Mouse (Mus musculus): ENCODE results near the gene Gas2l3. TPM values are rescaled to one million over a fixed set of nuclear protein-coding genes. Genes with fewer than 3 reads are reported as not detected.

The Gas2l3 gene
- total and polyA plus RNA-seq, 2 experiments from 2014 or later = 1.7 to 3.7 TPM

- Histone ChIP-seq H3K27me3 (ENCODE audit: insufficient read depth, low read length) (no peaks in the 10 kb centered on the region), H3K4me2 (ENCODE audit: low read depth, low read length, poor library complexity, severe bottlenecking) (no peak overlapping the region), H3K27ac (ENCODE audit: low read depth, low read length) (no peak overlapping the region), H3K9me3 (ENCODE audit: low read length) (no peaks in the 10 kb centered on the region), H3K9ac (replicated peaks; ENCODE audit: low read length, poor library complexity, severe bottlenecking) (no peak overlapping the region), H3K4me1 (ENCODE audit: insufficient read depth, low read length) (no peaks in the 10 kb centered on the region), H3K4me3 (ENCODE audit: low read depth, low read length) (no peak overlapping the region), H3K36me3 (ENCODE audit: insufficient read depth, low read length) (no peaks in the 10 kb centered on the region)
- peak; percentile 71 for DNase-seq (ENCODE audit: low spot score)
- no peak for TF ChIP-seq CTCF (IDR thresholded peaks at IDR 0.05)
- ATAC-seq (ENCODE audit: low FRiP score) = no peak
- 77% methylated on average over 19 of the region's 19 CpGs for WGBS
Observed at GRCm38 (mm10) chr10:89400674-89401336, 43.0 kb downstream of the Gas2l3 start.

- H3K27me3 ChIP-seq (ENCODE audit: insufficient read depth, low read length) = no peaks in the 10 kb centered on the region
- no peak overlapping the region for H3K27ac ChIP-seq (ENCODE audit: low read depth, low read length)
- no peak overlapping the region for H3K4me3 ChIP-seq (ENCODE audit: low read depth, low read length)
- H3K36me3 ChIP-seq (ENCODE audit: insufficient read depth, low read length) = no peaks in the 10 kb centered on the region
- peak; percentile 83 for DNase-seq (ENCODE audit: low spot score)
- 1% methylated on average over 7 of the region's 7 CpGs for WGBS
- peak; percentile 77 for ATAC-seq (ENCODE audit: low FRiP score)
- H3K9me3 ChIP-seq (ENCODE audit: low read length) = no peaks in the 10 kb centered on the region
- peak overlapping the region; percentile 16; the same call in 1 of the 2 replicates for H3K4me2 ChIP-seq (ENCODE audit: low read depth, low read length, poor library complexity, severe bottlenecking)
- no peaks in the 10 kb centered on the region for H3K4me1 ChIP-seq (ENCODE audit: insufficient read depth, low read length)
- TF ChIP-seq CTCF (IDR thresholded peaks at IDR 0.05) = peak; percentile 62
- H3K9ac ChIP-seq (replicated peaks; ENCODE audit: low read length, poor library complexity, severe bottlenecking) = no peak overlapping the region
Observed at GRCm38 (mm10) chr10:89395823-89396222, 47.9 kb downstream of the Gas2l3 start.

- H3K27me3 ChIP-seq (ENCODE audit: insufficient read depth, low read length) = no peaks in the 10 kb centered on the region
- no peak for TF ChIP-seq CTCF (IDR thresholded peaks at IDR 0.05)
- whole genome bisulfite sequencing = 33% methylated on average over 7 of the region's 7 CpGs
- H3K4me1 ChIP-seq (ENCODE audit: insufficient read depth, low read length) = no peaks in the 10 kb centered on the region
- no peak overlapping the region for H3K4me3 ChIP-seq (ENCODE audit: low read depth, low read length)
- no peaks in the 10 kb centered on the region for H3K36me3 ChIP-seq (ENCODE audit: insufficient read depth, low read length)
- H3K9me3 ChIP-seq (ENCODE audit: low read length) = no peaks in the 10 kb centered on the region
- peak overlapping the region; percentile 16; the same call in 1 of the 2 replicates for H3K4me2 ChIP-seq (ENCODE audit: low read depth, low read length, poor library complexity, severe bottlenecking)
- H3K27ac ChIP-seq (ENCODE audit: low read depth, low read length) = no peak overlapping the region
- DNase-seq (ENCODE audit: low spot score) (no peak), ATAC-seq (ENCODE audit: low FRiP score) (no peak)
- no peak overlapping the region for H3K9ac ChIP-seq (replicated peaks; ENCODE audit: low read length, poor library complexity, severe bottlenecking)
Observed at GRCm38 (mm10) chr10:89395321-89395720, 48.4 kb downstream of the Gas2l3 start.

- DNase-seq (ENCODE audit: low spot score) (peak; percentile 51), ATAC-seq (ENCODE audit: low FRiP score) (no peak)
- Histone ChIP-seq H3K27me3 (ENCODE audit: insufficient read depth, low read length) (no peaks in the 10 kb centered on the region), H3K4me2 (ENCODE audit: low read depth, low read length, poor library complexity, severe bottlenecking) (no peak overlapping the region), H3K9me3 (ENCODE audit: low read length) (no peaks in the 10 kb centered on the region), H3K4me3 (ENCODE audit: low read depth, low read length) (no peak overlapping the region), H3K9ac (replicated peaks; ENCODE audit: low read length, poor library complexity, severe bottlenecking) (no peak overlapping the region), H3K27ac (ENCODE audit: low read depth, low read length) (no peak overlapping the region), H3K4me1 (ENCODE audit: insufficient read depth, low read length) (no peaks in the 10 kb centered on the region), H3K36me3 (ENCODE audit: insufficient read depth, low read length) (no peaks in the 10 kb centered on the region)
- no peak for TF ChIP-seq CTCF (IDR thresholded peaks at IDR 0.05)
- 25% methylated on average over 4 of the region's 4 CpGs for WGBS
Observed at GRCm38 (mm10) chr10:89392687-89393086, 51.1 kb downstream of the Gas2l3 start.

GRCm38 (mm10) chr10:89391571-89392163 lies 52.1 kb downstream of the Gas2l3 start:
- H3K9me3 ChIP-seq (ENCODE audit: low read length) = no peaks in the 10 kb centered on the region
- no peaks in the 10 kb centered on the region for H3K27me3 ChIP-seq (ENCODE audit: insufficient read depth, low read length)
- H3K4me1 ChIP-seq (ENCODE audit: insufficient read depth, low read length) = no peaks in the 10 kb centered on the region
- no peak for TF ChIP-seq CTCF (IDR thresholded peaks at IDR 0.05)
- peak; percentile 37 for DNase-seq (ENCODE audit: low spot score)
- no peak overlapping the region for H3K4me3 ChIP-seq (ENCODE audit: low read depth, low read length)
- no peak overlapping the region for H3K27ac ChIP-seq (ENCODE audit: low read depth, low read length)
- 77% methylated on average over 4 of the region's 4 CpGs for WGBS
- H3K36me3 ChIP-seq (ENCODE audit: insufficient read depth, low read length) = no peaks in the 10 kb centered on the region
- no peak overlapping the region for H3K4me2 ChIP-seq (ENCODE audit: low read depth, low read length, poor library complexity, severe bottlenecking)
- no peak overlapping the region for H3K9ac ChIP-seq (replicated peaks; ENCODE audit: low read length, poor library complexity, severe bottlenecking)
- ATAC-seq (ENCODE audit: low FRiP score) = no peak

- Histone ChIP-seq H3K4me3 (ENCODE audit: low read depth, low read length) (no peak overlapping the region), H3K9me3 (ENCODE audit: low read length) (no peaks in the 10 kb centered on the region), H3K9ac (replicated peaks; ENCODE audit: low read length, poor library complexity, severe bottlenecking) (no peak overlapping the region), H3K27me3 (ENCODE audit: insufficient read depth, low read length) (no peaks in the 10 kb centered on the region), H3K36me3 (ENCODE audit: insufficient read depth, low read length) (no peaks in the 10 kb centered on the region), H3K4me2 (ENCODE audit: low read depth, low read length, poor library complexity, severe bottlenecking) (no peak overlapping the region), H3K27ac (ENCODE audit: low read depth, low read length) (no peak overlapping the region), H3K4me1 (ENCODE audit: insufficient read depth, low read length) (no peaks in the 10 kb centered on the region)
- ATAC-seq (ENCODE audit: low FRiP score) (no peak), DNase-seq (ENCODE audit: low spot score) (no peak)
- TF ChIP-seq CTCF (IDR thresholded peaks at IDR 0.05) = no peak
- WGBS = 86% methylated on average over 3 of the region's 3 CpGs
Observed at GRCm38 (mm10) chr10:89386461-89386860, 57.3 kb downstream of the Gas2l3 start.

Data from midbrain, postnatal 0 days (tissue).